In the genomic region with DNA sequence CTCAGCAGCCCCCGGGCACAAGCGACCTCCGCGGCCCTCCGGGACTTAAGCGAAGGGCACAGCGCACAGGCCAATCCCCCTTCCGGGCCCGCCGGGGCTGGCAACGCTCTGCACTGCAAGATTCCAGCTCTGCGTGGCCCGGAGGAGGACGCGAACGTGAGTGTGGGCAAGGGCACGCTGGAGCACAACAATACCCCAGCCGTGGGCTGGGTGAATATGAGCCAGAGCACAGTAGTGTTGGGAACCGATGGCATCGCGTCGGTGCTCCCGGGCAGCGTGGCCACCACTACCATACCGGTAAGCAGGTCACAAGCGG, we compare ENCODE assay signal across 14 mouse cellular contexts. TPM values are rescaled to one million over a fixed set of nuclear protein-coding genes. Genes with fewer than 3 reads are reported as not detected.
DNase-seq lines count a peak whose midpoint lies in the region; ATAC-seq lines count a peak whose summit lies in the region.
"Had no signal": no experiment of that assay in that cellular context is flagged by ENCODE, and none has a peak within 500 bp of the region (broad histone marks: within the 10 kb centered on the region; RNA-seq: fewer than 3 reads in every experiment).

No protein-coding gene starts in this region.

- WGBS in kidney, embryonic 15.5 days = under 1% methylated on average over 26 of the region's 26 CpGs
- 1% methylated on average over 26 of the region's 26 CpGs for WGBS in hindbrain, embryonic 10.5 days
- under 1% methylated on average over 26 of the region's 26 CpGs for WGBS in midbrain, embryonic 13.5 days

- peaks cover 37% of the 10 kb centered on the region for H3K4me1 ChIP-seq in kidney, embryonic 15.5 days
- peaks cover 27% of the 10 kb centered on the region; the same call in 1 of the 2 replicates for H3K4me1 ChIP-seq in hindbrain, embryonic 10.5 days (replicated peaks)
- peaks cover 33% of the 10 kb centered on the region for H3K4me1 ChIP-seq in midbrain, embryonic 13.5 days (replicated peaks)
- H3K4me1 ChIP-seq: liver, embryonic 13.5 days had no signal

- H3K27me3 ChIP-seq in kidney, embryonic 15.5 days = peaks cover 100% of the 10 kb centered on the region
- H3K27me3 ChIP-seq in hindbrain, embryonic 10.5 days (ENCODE audit: insufficient read depth, poor library complexity, severe bottlenecking) = peaks cover 100% of the 10 kb centered on the region
- H3K27me3 ChIP-seq in midbrain, embryonic 13.5 days = peaks cover 99% of the 10 kb centered on the region

- no peak overlapping the region for H3K9ac ChIP-seq in kidney, embryonic 15.5 days
- H3K9ac ChIP-seq in midbrain, embryonic 13.5 days (replicated peaks) = no peak overlapping the region
- H3K9ac ChIP-seq: liver, embryonic 13.5 days had no signal

- H3K27ac ChIP-seq in kidney, embryonic 15.5 days = no peak overlapping the region
- peak overlapping the region; percentile 53; the same call in 1 of the 2 replicates for H3K27ac ChIP-seq in hindbrain, embryonic 10.5 days
- H3K27ac ChIP-seq in midbrain, embryonic 13.5 days = no peak overlapping the region
- H3K27ac ChIP-seq: left cerebral cortex, adult 2 months; liver, embryonic 13.5 days had no signal

- intact Hi-C loops in left cerebral cortex, postnatal 25 days (cut with DNase I) = loop anchor here (2.0 to 5.0 kb wide), 2 partner anchors 233 to 1715 kb away; no protein-coding TSS in a partner anchor

- no peak for DNase-seq in kidney, postnatal 36 days
- peak; percentile 25 for DNase-seq in hindbrain, embryonic 10.5 days (ENCODE audit: low spot score)
- no peak for DNase-seq in left cerebral cortex, postnatal 25 days (ENCODE audit: low spot score in 2 of 2)
- no peak for DNase-seq in thymus, adult 18-20 months
- DNase-seq in layer of hippocampus, postnatal 10 days (ENCODE audit: low spot score in 2 of 2) = no peak
- no peak for DNase-seq in thymus, postnatal 10 days (ENCODE audit: low spot score in 2 of 2)
- DNase-seq: cerebellum, adult 9-10 months; gastrocnemius, postnatal 25 days; liver, embryonic 13.5 days; lung, postnatal 4 days had no signal

- no peaks in the 10 kb centered on the region for H3K36me3 ChIP-seq in kidney, embryonic 15.5 days
- H3K36me3 ChIP-seq in hindbrain, embryonic 10.5 days = no peaks in the 10 kb centered on the region
- no peaks in the 10 kb centered on the region for H3K36me3 ChIP-seq in midbrain, embryonic 13.5 days
- H3K36me3 ChIP-seq: liver, embryonic 13.5 days had no signal

- no peak for ATAC-seq in kidney, embryonic 15.5 days (replicated peaks; ENCODE audit: low FRiP score)
- no peak for ATAC-seq in midbrain, embryonic 13.5 days

- H3K4me2 ChIP-seq in kidney, embryonic 15.5 days = peak overlapping the region; percentile 21
- peak overlapping the region; percentile 34 for H3K4me2 ChIP-seq in midbrain, embryonic 13.5 days (replicated peaks)
- H3K4me2 ChIP-seq: liver, embryonic 13.5 days had no signal

- H3K9me3 ChIP-seq in kidney, embryonic 15.5 days (replicated peaks) = no peaks in the 10 kb centered on the region
- no peaks in the 10 kb centered on the region for H3K9me3 ChIP-seq in hindbrain, embryonic 10.5 days
- no peaks in the 10 kb centered on the region for H3K9me3 ChIP-seq in midbrain, embryonic 13.5 days
- H3K9me3 ChIP-seq: liver, embryonic 13.5 days had no signal

- peak overlapping the region; percentile 10 for H3K4me3 ChIP-seq in kidney, embryonic 15.5 days (replicated peaks)
- H3K4me3 ChIP-seq in hindbrain, embryonic 10.5 days = peak overlapping the region; percentile 18; the same call in 1 of the 2 replicates
- H3K4me3 ChIP-seq in midbrain, embryonic 13.5 days (replicated peaks) = peak overlapping the region; percentile 21
- H3K4me3 ChIP-seq: left cerebral cortex, adult 2 months; liver, embryonic 13.5 days had no signal

RNA-seq across cellular contexts. Expression of a gene that starts 2.0 kb away (rescaled TPM):
- 0.04 and 0.06 TPM in 2 replicates for polyA plus RNA-seq in kidney, embryonic 15.5 days (2015; fragmentation: Nextera tagmentation; extraction: Ambion mirVana)
- 0.60 and 4.1 TPM in 2 replicates for polyA plus RNA-seq in hindbrain, embryonic 10.5 days (2016; fragmentation: Nextera tagmentation; extraction: Ambion mirVana)
- polyA plus RNA-seq in midbrain, embryonic 13.5 days (2015; fragmentation: Nextera tagmentation; extraction: Ambion mirVana) = 0.30 and 0.32 TPM in 2 replicates
- total RNA-seq in left cerebral cortex, postnatal 25 days (2021) = under 1 TPM; 0.07 TPM
- under 1 TPM; 0.11 to 0.16 TPM for total RNA-seq in layer of hippocampus, postnatal 10 days (2021)
- total RNA-seq: gastrocnemius, postnatal 25 days had no signal
- polyA plus RNA-seq: liver, embryonic 13.5 days; small intestine, adult 2 months had no signal
